Mouse (Mus musculus) kidney, adult 2 months (tissue): ENCODE data around the gene Midn. TPM values are rescaled to one million over a fixed set of nuclear protein-coding genes. Genes with fewer than 3 reads are reported as not detected.
A peak's percentile ranks its signal among the peaks of the same experiment; 100 is the strongest.

Experiments
- DNase-seq: peaks from one replicate; pipeline ENCODE4 v3.0.0; 2021
- H3K27ac ChIP-seq: fragments of 200-500 bp; 2 replicates; pipeline ENCODE4 v1.5.1; 2012; ENCODE audit warnings: low read depth, low read length, control low read depth, inconsistent platforms; ENCODE audit not compliant: insufficient read depth
- H3K27me3 ChIP-seq: fragments of 200-500 bp; replicated peaks from 2 replicates; pipeline ENCODE4 v1.6.1; 2012; ENCODE audit warnings: mild to moderate bottlenecking, moderate library complexity, low read length, inconsistent platforms; ENCODE audit not compliant: control insufficient read depth, insufficient read depth
- H3K36me3 ChIP-seq: fragments of 200-500 bp; 2 replicates; pipeline ENCODE4 v1.6.1; 2012; ENCODE audit warnings: mild to moderate bottlenecking, moderate library complexity, low read length, inconsistent platforms; ENCODE audit not compliant: control insufficient read depth, insufficient read depth
- H3K4me1 ChIP-seq: fragments of 200-500 bp; 2 replicates; pipeline ENCODE4 v1.6.1; 2011; ENCODE audit warnings: low read length; ENCODE audit not compliant: control insufficient read depth, insufficient read depth
- H3K4me3 ChIP-seq: fragments of 200-500 bp; 2 replicates; pipeline ENCODE4 v1.5.1; 2011; ENCODE audit warnings: mild to moderate bottlenecking, low read depth, low read length, control low read depth; ENCODE audit not compliant: insufficient read depth
- CTCF ChIP-seq: fragments of 200-500 bp; conservative IDR thresholded peaks from 2 replicates; pipeline ENCODE4 v1.5.1; 2011; ENCODE audit warnings: low read depth, mild to moderate bottlenecking, control low read depth, low read length, moderate library complexity, mixed read lengths; ENCODE audit not compliant: insufficient read depth, insufficient read length
- POLR2A ChIP-seq: fragments of 200-500 bp; IDR thresholded peaks from one replicate; pipeline ENCODE4 v1.6.1; 2011; ENCODE audit warnings: low read depth, low read length, control low read depth
- whole genome bisulfite sequencing: fragments of 180-500 bp; shearing (Covaris S2); methylation state at CpG from one replicate; pipeline ENCODE4 v1.1.7; 2018; 5-methylcytosine and 5-hydroxymethylcytosine counted together
- polyA plus RNA-seq: library from polyadenylated mRNA; depleted of rRNA; stranded (reverse); fragments of >200 nt; gene quantifications from 2 replicates; pipeline ENCODE4 v1.2.3, GENCODE M21; 2012

Midn gene
- polyA plus RNA-seq, 1 experiment, result 67.0 TPM

- WGBS, result 81% methylated on average over 10 of the region's 10 CpGs
- Histone ChIP-seq H3K4me3 (peak within 1 kb of the TSS; percentile 44), H3K36me3 (no peaks in the 10 kb centered on the region), H3K27me3 (no peaks in the 10 kb centered on the region), H3K4me1 (peaks cover 6% of the 10 kb centered on the region; the same call in 1 of the 2 replicates), H3K27ac (peak within 1 kb of the TSS; percentile 78)
- no peak for DNase-seq
- TF ChIP-seq POLR2A (no peak), CTCF (no peak)
Observed at GRCm38 (mm10) chr10:80140666-80141035, 7.4 kb upstream of the Midn start, which contains the start of gene Cbarp. Cbarp (minus strand) TSS chr10:80140835.

- Histone ChIP-seq H3K27me3 (no peaks in the 10 kb centered on the region), H3K4me3 (peak overlapping the region; percentile 44), H3K36me3 (no peaks in the 10 kb centered on the region), H3K4me1 (peaks cover 10% of the 10 kb centered on the region), H3K27ac (peak overlapping the region; percentile 78)
- under 1% methylated on average over 29 of the region's 29 CpGs for WGBS
- TF ChIP-seq POLR2A (peak; percentile 23), CTCF (peak; percentile 82)
- DNase-seq, result peak; percentile 98
Observed at GRCm38 (mm10) chr10:80141243-80141642, 6.8 kb upstream of the Midn start.

- under 1% methylated on average over 43 of the region's 43 CpGs for WGBS
- Histone ChIP-seq H3K27ac (peak overlapping the region; percentile 96), H3K4me3 (peak overlapping the region; percentile 77), H3K27me3 (no peaks in the 10 kb centered on the region), H3K4me1 (peaks cover 16% of the 10 kb centered on the region), H3K36me3 (no peaks in the 10 kb centered on the region)
- peak; percentile 87 for TF ChIP-seq POLR2A
- TF ChIP-seq CTCF, result no peak
- peak; percentile 99 for DNase-seq
Observed at GRCm38 (mm10) chr10:80141786-80142529, 6.1 kb upstream of the Midn start.

- peak overlapping the region; percentile 96 for H3K27ac ChIP-seq
- TF ChIP-seq CTCF, result no peak
- TF ChIP-seq POLR2A, result no peak
- under 1% methylated on average over 15 of the region's 15 CpGs for WGBS
Observed at GRCm38 (mm10) chr10:80142530-80142925, 5.5 kb upstream of the Midn start.

GRCm38 (mm10) chr10:80143664-80144063 is 4.4 kb upstream of the Midn start:
- DNase-seq, result no peak
- Histone ChIP-seq H3K4me3 (no peak overlapping the region), H3K27ac (no peak overlapping the region), H3K27me3 (no peaks in the 10 kb centered on the region), H3K36me3 (no peaks in the 10 kb centered on the region), H3K4me1 (peaks cover 23% of the 10 kb centered on the region)
- 80% methylated on average over 7 of the region's 7 CpGs for WGBS
- TF ChIP-seq POLR2A, result no peak
- no peak for TF ChIP-seq CTCF

More at GRCm38 (mm10) chr10:80142530-80142925, 5.5 kb upstream of the Midn start:
- Histone ChIP-seq H3K4me1 (peaks cover 22% of the 10 kb centered on the region), H3K27me3 (no peaks in the 10 kb centered on the region), H3K36me3 (no peaks in the 10 kb centered on the region), H3K4me3 (peak overlapping the region; percentile 77)
- peak; percentile 79 for DNase-seq

- no peaks in the 10 kb centered on the region for H3K36me3 ChIP-seq
- DNase-seq, result no peak
- no peak overlapping the region for H3K4me3 ChIP-seq
- H3K4me1 ChIP-seq, result peaks cover 23% of the 10 kb centered on the region
- WGBS, result 87% methylated on average over 12 of the region's 12 CpGs
- no peak overlapping the region for H3K27ac ChIP-seq
- no peak for TF ChIP-seq CTCF
- no peak for TF ChIP-seq POLR2A
- no peaks in the 10 kb centered on the region for H3K27me3 ChIP-seq
Observed at GRCm38 (mm10) chr10:80144159-80144558, 3.9 kb upstream of the Midn start.
